10 mouse cellular contexts compared by ENCODE assay signal in genomic region chr3:148640680-148641101, GRCm38 (mm10).
DNase-seq lines count a peak whose midpoint lies in the region; ATAC-seq and TF ChIP-seq lines count a peak whose summit lies in the region.
"Had no signal": no experiment of that assay in that cellular context is flagged by ENCODE, and none has a peak within 500 bp of the region (broad histone marks: within the 10 kb centered on the region; RNA-seq: fewer than 3 reads in every experiment).

No protein-coding gene starts in this region.

- 5% methylated on average over 3 of the region's 3 CpGs for WGBS in limb, embryonic 14.5 days
- WGBS in limb, embryonic 10.5 days, result 21% methylated on average over 3 of the region's 3 CpGs
- WGBS in intestine, embryonic 16.5 days, result 36% methylated on average over 3 of the region's 3 CpGs

- peaks cover 15% of the 10 kb centered on the region for H3K4me1 ChIP-seq in limb, embryonic 14.5 days (ENCODE audit: control insufficient read depth, insufficient read depth, low read length)
- H3K4me1 ChIP-seq in limb, embryonic 10.5 days, result peaks cover 11% of the 10 kb centered on the region
- H3K4me1 ChIP-seq in intestine, embryonic 16.5 days (ENCODE audit: control insufficient read depth, insufficient read depth, low read length), result no peaks in the 10 kb centered on the region

- peak; percentile 77 for DNase-seq in limb, embryonic 14.5 days (ENCODE audit: low spot score)
- DNase-seq in limb, embryonic 10.5 days (ENCODE audit: low spot score), result no peak
- peak; percentile 36 for DNase-seq in brain, adult 2 months (ENCODE audit: low read depth, low spot score)
- DNase-seq in heart, postnatal 36 days, result peak; percentile 37 to 53
- DNase-seq in lung, postnatal 4 days, result peak; percentile 29 to 40
- DNase-seq in left cerebral cortex, adult 8-10 months (ENCODE audit: low spot score in 2 of 2), result no peak
- DNase-seq in cerebellum, adult 18-20 months, result no peak

- peak; percentile 34; the same call in 1 of the 2 replicates for ATAC-seq in limb, embryonic 14.5 days (ENCODE audit: low FRiP score, low read depth)
- no peak for ATAC-seq in intestine, embryonic 16.5 days
- ATAC-seq: hindbrain, embryonic 16.5 days had no signal

- H3K9ac ChIP-seq in limb, embryonic 14.5 days (ENCODE audit: low read depth, low read length, severe bottlenecking), result no peak overlapping the region
- H3K9ac ChIP-seq in intestine, embryonic 16.5 days (ENCODE audit: low read depth, low read length), result no peak overlapping the region
- H3K9ac ChIP-seq: limb, embryonic 12.5 days had no signal

- H3K27ac ChIP-seq in limb, embryonic 14.5 days (replicated peaks; ENCODE audit: low read depth, low read length), result no peak overlapping the region
- no peak overlapping the region for H3K27ac ChIP-seq in limb, embryonic 10.5 days
- no peak overlapping the region for H3K27ac ChIP-seq in intestine, embryonic 16.5 days (ENCODE audit: low read length)
- H3K27ac ChIP-seq: limb, embryonic 12.5 days had no signal

- intact Hi-C loops in heart, postnatal 36 days (cut with DNase I), result no loop called here

- no peaks in the 10 kb centered on the region for H3K36me3 ChIP-seq in limb, embryonic 14.5 days (ENCODE audit: control insufficient read depth, insufficient read depth, low read length)
- no peaks in the 10 kb centered on the region for H3K36me3 ChIP-seq in limb, embryonic 10.5 days
- H3K36me3 ChIP-seq in intestine, embryonic 16.5 days (ENCODE audit: control insufficient read depth, insufficient read depth, low read length), result no peaks in the 10 kb centered on the region
- H3K36me3 ChIP-seq: limb, embryonic 12.5 days had no signal

- H3K4me2 ChIP-seq in limb, embryonic 14.5 days (replicated peaks; ENCODE audit: low read depth, low read length, severe bottlenecking), result no peak overlapping the region
- H3K4me2 ChIP-seq in intestine, embryonic 16.5 days (ENCODE audit: low read depth, low read length), result no peak overlapping the region
- H3K4me2 ChIP-seq: limb, embryonic 12.5 days had no signal

- H3K4me3 ChIP-seq in limb, embryonic 14.5 days (replicated peaks; ENCODE audit: low read length), result no peak overlapping the region
- H3K4me3 ChIP-seq in limb, embryonic 10.5 days, result no peak overlapping the region
- H3K4me3 ChIP-seq in intestine, embryonic 16.5 days (ENCODE audit: low read length), result no peak overlapping the region
- H3K4me3 ChIP-seq: limb, embryonic 12.5 days had no signal

- no peaks in the 10 kb centered on the region for H3K27me3 ChIP-seq in limb, embryonic 14.5 days (ENCODE audit: control insufficient read depth, insufficient read depth, low read length)
- H3K27me3 ChIP-seq in limb, embryonic 10.5 days (ENCODE audit: low read depth, poor library complexity, severe bottlenecking), result no peaks in the 10 kb centered on the region
- no peaks in the 10 kb centered on the region for H3K27me3 ChIP-seq in intestine, embryonic 16.5 days (replicated peaks; ENCODE audit: control insufficient read depth, insufficient read depth, low read length)
- H3K27me3 ChIP-seq: limb, embryonic 12.5 days had no signal

- no peaks in the 10 kb centered on the region for H3K9me3 ChIP-seq in limb, embryonic 14.5 days (ENCODE audit: control insufficient read depth, low read length)
- no peaks in the 10 kb centered on the region for H3K9me3 ChIP-seq in limb, embryonic 10.5 days (replicated peaks)
- H3K9me3 ChIP-seq in intestine, embryonic 16.5 days (ENCODE audit: control insufficient read depth, low read length), result no peaks in the 10 kb centered on the region
- H3K9me3 ChIP-seq: limb, embryonic 12.5 days had no signal

- TF ChIP-seq POLR2A in limb, embryonic 14.5 days (IDR thresholded peaks at IDR 0.05; ENCODE audit: borderline replicate concordance, extremely low read depth, insufficient read depth, insufficient read length), result no peak

Comparison
In these comparisons a context has a peak if more than half of its experiments do, and no peak if none do; other contexts are left out.
1. DNase-seq: peak in limb, embryonic 14.5 days (single experiment), brain, adult 2 months (single experiment), heart, postnatal 36 days (2 of 2) and lung, postnatal 4 days (2 of 2); none in limb, embryonic 10.5 days (single experiment), left cerebral cortex, adult 8-10 months (0 of 2) and cerebellum, adult 18-20 months (0 of 2).